Mouse (Mus musculus): ENCODE data around the gene Khdc1c.
"Not testable (repeated sequence)": the region's sequence is repeated elsewhere in the genome, so short reads cannot be mapped to it uniquely, and the experiment has no call there.

Gene Khdc1c

DNA sequence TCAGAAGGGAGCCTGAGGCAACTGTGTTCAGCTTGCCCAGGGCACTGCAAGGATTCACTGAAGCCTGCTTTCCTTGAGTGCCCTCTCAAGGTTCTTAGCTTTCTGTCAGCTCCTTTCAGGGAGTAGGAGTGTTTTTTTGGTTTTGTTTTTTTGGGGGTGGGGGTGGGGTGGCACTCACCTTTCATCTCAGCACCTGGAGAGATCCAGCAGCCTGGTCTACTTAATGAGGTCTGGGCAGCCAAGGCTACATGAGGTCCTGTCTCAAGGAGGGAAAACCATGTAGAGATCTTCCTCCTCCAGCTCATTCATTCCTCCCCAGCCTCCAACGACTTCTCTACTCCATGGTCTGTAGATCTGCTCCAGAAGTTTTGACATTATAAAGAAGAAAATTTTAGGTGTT lies at the start of gene Khdc1c:
TSS of gene Khdc1c (plus strand) at position 301 of the 400 bp plus-strand sequence.
- DNase-seq, result not testable (repeated sequence)

DNA sequence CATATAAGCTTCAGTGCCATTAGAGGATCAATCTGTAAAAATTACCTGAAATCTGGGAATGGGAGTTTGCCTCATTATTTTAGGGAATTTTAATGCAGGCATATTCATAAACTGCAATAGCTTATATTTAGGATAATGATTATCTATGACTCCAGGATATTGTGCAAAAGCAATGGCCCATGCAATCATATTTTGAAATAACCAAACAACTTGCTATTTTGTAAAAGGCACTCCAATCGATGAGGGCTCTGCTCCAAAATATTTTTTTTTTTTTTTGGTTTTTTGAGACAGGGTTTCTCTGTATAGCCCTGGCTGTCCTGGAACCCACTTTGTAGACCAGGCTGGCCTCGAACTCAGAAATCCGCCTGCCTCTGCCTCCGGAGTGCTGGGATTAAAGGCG lies 47.9 kb upstream of the Khdc1c start:
- not testable (repeated sequence) for DNase-seq

DNA sequence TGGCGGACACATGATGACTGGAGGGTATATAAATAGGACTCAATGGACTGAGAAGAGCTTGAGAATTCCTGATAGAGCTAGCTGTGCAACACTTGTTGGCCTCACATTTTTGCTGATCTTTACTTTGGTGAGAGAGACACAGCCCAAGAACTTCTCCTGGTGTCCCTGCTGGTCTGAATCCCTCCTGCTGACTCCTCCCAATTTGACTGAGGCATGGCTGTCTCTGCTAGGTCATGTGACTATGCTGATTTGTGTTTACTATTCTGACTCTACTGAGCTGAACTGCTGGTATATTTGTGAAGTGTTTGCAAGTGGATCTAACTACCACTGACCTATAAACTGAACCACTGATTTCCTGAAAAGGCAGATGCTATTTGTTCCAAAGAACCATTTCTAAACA lies 46.5 kb upstream of the Khdc1c start:
- DNase-seq, result no peak

DNA sequence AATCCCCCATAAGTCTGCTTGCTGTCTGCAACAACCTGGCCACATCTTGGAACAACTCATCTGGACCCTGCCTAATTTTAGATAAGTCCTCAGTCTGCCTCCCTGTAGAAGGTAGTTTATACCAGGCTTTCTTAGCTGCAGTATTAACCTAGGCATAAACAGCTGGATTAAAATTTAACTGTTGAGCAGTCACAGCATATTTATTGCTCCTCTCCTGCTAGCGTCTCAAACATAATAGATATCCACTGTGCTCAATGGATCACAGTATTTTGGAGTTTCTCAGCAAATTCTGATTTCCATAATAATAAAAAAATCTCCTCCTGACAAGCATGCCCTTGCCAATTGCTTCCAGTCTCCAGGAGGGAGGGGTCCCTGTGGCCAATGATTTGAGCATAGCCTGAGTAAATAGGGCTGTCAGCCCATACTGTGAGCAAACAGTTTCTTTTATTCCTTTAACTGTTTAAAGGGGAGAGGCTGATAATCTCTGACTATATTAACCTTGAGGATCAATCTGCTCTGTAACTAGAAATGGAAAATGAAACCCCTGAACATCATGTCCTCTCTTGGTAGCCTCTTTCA lies 44.0 kb upstream of the Khdc1c start:
- no peak for DNase-seq

DNA sequence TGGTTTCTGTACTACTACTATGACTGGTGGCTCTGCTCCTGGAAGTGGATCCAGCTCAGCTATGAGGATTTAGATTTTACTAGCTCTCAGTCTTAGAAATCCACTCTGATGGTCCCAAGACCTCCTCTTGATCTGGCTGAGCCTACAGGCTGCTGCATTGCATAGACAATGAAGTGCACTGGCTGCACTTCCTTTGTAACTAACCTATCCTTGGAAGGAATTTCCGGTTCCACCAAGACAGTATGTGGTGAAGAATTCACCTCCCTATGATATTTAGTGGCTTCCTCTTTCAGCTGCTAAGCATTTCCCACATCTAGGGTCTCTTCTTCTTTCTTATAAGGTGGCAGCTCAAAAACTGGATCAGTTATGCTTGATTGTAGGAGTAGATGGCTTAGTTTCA lies 43.5 kb upstream of the Khdc1c start:
- no peak for DNase-seq

DNA sequence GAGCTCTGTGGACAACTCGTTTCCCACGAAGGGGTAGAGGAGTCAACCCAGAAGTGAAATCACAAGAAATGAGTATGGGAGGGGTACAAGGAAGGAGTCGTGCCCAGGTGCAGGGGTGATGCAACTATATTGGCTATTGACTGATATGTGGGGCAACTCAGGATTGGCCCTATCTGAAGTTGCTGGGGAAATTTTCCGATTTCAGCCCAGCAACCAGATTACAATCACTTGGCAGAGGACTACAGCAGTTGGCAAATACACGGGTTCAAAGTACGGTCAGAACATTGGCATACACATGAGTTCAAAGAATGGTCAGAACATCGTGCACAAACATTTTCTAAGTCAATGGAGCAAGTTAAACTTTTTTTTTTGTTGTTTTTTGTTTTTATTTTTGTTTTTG lies 41.4 kb upstream of the Khdc1c start:
- DNase-seq, result no peak

DNA sequence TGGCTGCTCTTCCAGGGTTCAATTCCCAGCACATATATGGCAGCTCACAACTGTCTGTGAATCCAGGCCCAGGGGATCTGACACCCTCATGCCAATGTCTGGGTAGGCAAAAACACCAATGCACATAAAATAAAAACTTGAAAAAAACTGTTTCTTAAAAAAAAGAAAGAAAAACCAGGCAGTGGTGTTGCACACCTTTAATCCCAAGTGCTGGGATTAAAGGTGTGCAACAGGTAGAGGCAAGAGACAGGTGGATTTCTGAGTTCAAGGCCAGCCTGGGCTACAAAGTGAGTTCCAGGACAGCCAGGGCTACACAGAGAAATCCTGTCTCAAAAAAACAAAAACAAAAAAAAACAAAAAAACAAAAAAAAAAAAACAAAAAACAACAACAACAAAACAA lies 37.0 kb upstream of the Khdc1c start:
- DNase-seq, result not testable (repeated sequence)

DNA sequence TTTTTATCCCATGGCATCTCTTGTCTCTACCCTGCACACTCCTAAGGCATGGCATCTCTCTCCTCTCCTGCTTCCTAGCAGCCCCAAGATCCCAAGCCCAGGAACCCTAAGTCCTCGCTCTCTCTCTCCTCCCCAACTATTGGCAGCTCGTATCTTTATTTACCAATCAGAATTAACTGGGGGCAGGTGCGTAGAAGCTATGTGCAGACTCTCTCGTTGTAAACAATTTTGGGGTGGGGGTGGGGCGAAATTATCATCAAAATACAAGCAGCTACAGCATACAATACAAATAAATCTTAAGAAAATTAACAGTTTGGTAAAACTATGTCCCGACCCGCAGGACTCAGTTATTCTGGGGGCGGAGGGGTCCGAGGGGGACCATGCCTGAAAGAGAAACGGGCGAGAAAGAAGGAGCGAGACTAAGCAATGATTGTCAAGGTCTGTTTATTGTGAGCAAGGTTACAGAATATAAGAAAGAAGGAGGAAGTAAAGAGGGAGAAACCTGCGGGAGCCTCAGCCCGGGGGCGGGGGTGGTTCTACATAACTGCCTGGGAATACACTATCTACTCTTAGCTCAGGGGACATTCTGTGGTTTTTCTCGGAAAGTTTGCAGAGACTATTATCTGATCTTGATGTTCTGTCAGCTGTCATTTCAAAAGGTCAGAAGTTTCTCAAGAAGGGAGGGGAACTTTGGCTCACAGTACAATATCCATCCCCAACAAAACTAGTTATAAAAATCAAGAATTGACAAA lies 34.7 kb upstream of the Khdc1c start:
- peak; percentile 56 for DNase-seq

DNA sequence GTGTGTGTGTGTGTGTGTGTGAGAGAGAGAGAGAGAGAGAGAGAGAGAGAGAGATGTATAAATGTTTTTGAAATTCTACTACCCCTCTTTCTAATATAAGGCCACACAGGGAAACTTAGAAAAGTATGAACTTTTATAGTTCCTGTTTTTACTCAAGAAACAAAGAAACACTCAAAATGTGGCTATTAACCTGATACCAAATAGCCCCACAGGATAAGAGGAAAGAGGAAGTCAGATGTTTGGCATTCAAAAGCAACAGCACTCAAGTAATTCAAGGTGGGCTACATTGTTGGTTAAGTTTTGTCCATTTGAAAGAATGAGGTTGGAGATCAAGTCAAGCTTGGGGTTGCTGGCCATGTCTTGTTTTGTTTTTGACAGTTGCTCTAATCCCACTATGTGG lies 32.3 kb upstream of the Khdc1c start:
- DNase-seq, result no peak

DNA sequence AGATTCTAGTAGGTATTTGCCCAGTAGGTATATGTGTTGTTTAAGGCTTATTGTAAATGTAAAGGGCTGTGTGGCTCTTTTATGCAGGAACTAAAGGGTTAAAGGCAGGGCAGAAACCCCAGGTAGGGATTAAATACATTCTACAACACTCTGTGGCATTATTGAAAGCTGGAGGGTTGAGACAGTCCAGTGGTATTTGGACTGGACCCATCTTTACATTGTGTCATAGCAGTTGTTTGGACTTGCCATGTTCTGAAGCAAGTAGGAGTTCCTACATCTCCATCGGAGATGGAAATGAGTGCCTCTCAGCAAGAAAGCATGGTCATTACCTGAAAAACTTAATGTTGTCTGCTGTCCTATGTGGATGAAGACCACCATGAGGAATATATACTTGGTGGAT lies 27.4 kb upstream of the Khdc1c start:
- no peak for DNase-seq

DNA sequence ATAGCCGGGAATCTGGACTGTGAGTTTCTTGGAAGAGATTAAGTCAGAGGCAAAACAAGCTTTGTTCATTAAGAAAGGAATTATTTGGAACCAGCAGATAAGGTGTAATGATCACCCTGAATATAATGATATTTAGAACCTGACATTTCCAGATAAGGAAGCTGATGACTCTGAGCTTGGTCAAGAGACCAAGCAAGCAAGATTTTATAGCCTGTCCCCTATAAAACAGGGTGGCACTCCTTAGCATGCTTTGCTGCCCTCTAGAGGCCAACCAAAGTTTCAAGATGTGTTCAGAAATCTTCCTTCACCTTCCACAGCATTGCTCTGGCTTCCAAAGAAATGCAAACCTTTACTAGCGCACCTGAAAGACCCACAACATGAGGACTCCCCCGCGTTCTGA lies 23.9 kb upstream of the Khdc1c start:
- peak; percentile 57 for DNase-seq

DNA sequence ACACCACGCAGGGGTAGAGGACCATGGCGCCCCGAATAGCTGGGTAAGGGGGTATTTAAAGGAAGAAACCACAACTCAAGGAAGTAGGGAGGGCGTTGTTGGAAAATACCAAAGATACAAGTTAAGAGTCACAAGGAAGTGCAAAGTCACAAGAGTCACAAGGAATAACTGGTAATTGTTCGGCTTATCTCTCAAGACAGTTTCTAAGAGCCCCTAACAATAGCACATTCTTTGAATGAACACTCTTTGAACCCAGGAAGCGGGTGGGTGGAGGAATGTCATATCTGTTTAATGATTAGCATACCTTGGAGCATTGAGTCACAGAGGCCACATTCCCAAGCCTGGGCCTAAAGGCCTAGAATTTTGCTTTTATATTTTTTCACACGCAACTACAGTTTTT lies 23.4 kb upstream of the Khdc1c start:
- DNase-seq, result not testable (repeated sequence)

DNA sequence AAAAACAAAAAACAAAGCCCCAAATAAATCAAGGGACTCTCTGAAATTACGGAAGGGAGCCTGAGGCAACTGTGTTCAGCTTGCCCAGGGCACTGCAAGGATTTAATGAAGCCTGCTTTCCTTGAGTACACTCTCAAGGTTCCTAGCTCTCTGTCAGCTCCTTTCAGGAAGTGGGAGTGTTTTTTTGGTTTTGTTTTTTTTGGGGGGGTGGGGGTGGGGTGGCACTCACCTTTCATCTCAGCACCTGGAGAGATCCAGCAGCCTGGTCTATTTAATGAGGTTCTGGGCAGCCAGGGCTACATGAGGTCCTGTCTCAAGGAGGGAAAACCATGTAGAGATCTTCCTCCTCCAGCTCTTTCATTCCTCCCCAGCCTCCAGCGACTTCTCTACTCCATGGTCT lies 18.8 kb upstream of the Khdc1c start, which contains the start of gene Khdc1a:
TSS of gene Khdc1a (plus strand) at position 301 of the 400 bp plus-strand sequence.
- DNase-seq, result no peak

DNA sequence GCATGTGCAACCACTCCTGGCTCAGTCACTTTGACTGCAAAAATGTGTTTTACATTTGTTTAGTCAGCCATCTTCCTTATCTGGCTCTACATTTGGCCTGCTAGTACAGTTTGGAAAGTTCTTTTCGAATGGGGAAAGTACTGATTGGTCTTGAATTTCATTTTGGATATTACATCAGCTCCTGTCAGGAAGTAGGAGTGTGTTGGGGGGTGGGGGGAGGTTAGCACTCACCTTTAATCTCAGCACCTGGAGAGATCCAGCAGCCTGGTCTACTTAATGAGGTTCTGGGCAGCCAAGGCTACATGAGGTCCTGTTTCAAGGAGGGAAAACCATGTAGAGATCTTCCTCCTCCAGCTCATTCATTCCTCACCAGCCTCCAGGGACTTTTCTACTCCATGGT lies 15.1 kb downstream of the Khdc1c start, which contains the start of gene Khdc1b:
TSS of gene Khdc1b (plus strand) at position 301 of the 400 bp plus-strand sequence.
- no peak for DNase-seq

DNA sequence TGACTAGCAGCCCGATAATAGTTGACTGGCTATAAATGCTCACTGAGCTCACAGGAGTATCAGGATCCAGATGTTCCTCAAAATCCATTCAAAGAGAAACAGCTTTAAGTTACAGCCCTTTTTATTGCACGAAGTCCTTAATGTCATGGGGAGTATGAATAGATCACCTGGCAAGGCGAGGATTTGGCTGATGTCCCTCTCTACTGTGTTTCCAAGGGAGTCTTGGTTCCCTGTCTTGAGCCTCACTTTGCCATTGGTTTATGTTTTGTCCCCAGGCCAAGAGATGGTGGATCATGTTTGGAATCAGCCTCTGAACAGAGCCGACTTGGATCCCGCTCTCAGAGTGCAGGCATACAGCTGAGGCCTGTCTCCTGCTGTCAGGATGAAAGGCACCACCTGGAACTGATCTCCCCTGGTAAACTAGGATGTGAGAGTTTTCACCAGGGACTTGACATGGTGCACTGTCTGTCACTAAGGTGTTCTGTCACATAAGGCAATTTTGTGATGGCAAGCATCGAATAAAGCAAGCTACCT lies 23.1 kb downstream of the Khdc1c start:
- DNase-seq, result no peak

DNA sequence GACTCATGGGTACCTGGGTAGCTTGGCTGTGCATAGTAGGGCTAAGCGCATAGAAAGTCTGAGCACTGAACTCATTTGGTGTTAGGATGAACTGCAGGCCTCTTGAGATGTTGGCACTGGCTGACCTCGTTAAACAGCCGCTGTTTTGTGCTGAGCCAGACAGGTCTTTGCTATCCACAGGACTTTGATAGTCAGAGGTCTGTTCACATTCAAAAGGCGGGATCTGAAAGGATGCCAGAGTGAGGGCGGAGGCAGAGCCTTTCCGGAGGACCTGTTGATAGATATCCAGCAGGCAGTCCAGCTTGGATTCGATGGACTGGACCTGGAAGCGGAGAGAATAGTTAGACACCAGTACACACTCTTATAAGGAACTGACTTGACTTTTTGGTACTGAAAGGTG lies 34.7 kb downstream of the Khdc1c start:
- DNase-seq, result no peak

DNA sequence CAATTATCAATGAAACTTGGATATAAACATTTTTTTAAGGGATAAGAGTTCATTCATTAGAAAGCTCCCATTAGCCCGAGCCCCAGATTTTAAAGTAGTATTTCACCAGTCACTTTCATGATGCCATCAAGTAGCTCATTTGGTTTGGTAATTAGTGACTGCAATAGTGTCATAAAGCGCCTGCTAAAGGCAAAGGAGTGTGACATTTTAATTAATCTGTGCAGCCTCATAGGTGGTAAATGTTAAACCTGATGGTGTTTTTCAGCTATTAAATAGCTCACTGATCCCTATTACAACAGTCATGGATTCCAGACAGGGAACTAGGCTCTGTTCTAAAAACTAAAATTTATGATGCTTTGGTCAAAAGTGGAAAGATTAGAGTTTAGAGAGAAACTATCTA lies 39.1 kb downstream of the Khdc1c start:
- DNase-seq, result no peak

DNA sequence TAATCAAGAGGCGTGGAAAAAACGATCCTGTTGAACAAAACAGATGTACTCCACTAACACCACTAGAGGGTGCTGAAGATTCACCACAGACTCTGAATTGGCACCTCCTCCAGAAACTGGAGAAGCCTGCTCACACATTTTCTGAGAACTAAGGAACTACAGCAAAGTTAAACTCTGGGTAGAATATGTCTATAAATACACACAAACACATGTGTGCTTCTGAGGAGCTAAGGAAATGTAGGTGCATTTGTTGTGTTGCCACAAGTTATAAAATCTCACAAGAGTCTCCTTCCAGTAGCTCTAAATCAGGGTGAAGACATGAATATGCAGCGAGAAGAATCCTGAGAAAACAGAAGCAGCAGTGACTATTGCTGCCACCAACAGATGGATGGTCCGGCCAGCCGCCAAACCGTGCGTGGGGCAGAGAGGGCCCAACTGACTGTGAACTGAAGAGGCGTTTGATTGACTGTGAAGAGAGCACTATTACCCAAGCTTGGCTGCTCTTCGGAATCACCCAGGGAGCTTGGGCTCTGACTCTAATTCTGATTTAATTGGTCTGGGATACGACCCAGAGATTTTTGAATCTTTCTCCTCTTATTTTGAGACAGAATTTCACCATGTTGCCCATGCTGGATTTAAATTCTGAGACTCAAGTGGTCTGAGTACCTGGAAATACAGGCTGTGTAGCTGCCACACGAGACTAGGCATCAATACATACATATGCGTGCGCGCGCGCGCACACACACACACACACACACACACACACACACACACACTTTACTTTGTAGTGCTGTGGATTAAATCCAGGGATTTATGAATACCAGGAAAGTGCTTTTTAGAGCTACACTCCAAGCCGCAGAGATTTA lies 43.4 kb downstream of the Khdc1c start:
- DNase-seq, result peak; percentile 33

DNA sequence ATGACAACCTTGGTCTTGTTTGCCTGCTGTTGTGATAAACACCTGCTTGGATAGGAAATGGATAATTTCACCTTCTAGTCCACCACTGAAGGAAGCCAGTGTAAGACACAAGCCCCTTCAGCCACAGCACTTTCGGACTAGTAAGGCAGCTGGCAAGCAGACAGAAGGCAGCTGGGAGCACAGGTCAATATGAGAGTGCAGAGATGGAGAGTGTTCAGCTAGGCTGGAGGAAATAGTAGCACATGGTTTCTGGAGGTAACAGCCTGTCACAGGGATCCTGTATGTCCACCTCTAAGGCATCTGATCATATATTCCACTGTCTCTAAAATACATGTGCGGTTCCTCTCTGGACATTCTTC lies 44.0 kb downstream of the Khdc1c start:
- no peak for DNase-seq

DNA sequence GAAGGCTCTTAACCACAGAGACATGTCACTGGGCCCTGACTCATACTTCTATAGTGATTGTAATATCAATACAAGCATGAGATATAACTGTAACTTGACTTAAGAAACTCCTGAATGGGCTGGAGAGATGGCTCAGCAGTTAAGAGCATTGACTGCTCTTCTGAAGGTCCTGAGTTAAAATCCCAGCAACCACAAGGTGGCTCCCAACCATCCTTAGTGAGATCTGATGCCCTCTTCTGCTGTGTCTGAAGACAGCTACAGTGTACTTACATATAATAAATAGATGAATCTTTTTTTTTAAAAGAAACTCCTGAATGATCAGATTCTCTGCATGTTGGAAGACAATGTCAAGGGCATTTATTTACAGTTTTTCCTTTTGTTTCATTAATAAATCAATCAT lies 51.2 kb downstream of the Khdc1c start:
- peak; percentile 31 for DNase-seq

Data from thymus, postnatal 25 days (tissue).